Mouse (Mus musculus): ENCODE data around the gene Mtrr. TPM values are rescaled to one million over a fixed set of nuclear protein-coding genes. Genes with fewer than 3 reads are reported as not detected.
A peak's percentile ranks its signal among the peaks of the same experiment; 100 is the strongest.

The Mtrr gene
- total and polyA plus RNA-seq, 3 experiments, result 35.1 to 40.2 (median 39.4) TPM

DNA sequence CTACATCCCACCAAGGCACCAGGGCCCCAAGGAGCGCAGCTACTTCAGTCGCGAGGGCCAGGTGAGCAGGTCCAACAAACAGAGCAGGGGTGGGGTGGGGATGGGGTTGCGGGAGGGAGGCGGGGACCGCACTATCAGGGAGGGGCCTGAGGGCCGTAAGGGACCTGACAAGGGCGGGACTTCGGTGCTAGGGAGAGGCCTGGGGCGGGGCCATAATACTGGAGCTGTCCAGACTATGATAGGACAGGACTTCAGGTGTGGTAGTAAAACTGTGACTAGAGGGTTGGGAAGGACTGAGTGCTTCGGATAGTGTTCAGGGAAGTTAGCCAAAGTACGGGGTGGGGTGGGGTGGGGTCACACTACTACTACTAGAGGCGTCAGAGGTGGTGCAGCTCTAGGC lies 15.7 kb upstream of the Mtrr start:
- TF ChIP-seq NELFE (IDR thresholded peaks at IDR 0.05; ENCODE audit: low read depth, low read length) (no peak), SIN3A (IDR thresholded peaks at IDR 0.05; ENCODE audit: low read length) (no peak), HCFC1 (IDR thresholded peaks at IDR 0.05; ENCODE audit: low read depth, low read length) (no peak), CHD2 (IDR thresholded peaks at IDR 0.05; ENCODE audit: low read length) (no peak), USF1 (IDR thresholded peaks at IDR 0.05; ENCODE audit: low read depth, low read length) (no peak)
- no peak for DNase-seq (ENCODE audit: extremely low read depth)
- in situ Hi-C loops (cut with MboI; ENCODE audit: low pct_ligation_motif_present, low pct_unique_long_range_greater_than_20kb, low sequenced_read_pairs) (loop anchor here (25.0 kb wide), 1 partner anchor 1215 kb away; the partner anchor contains the start of gene Med10), dilution Hi-C loops (cut with MboI; ENCODE audit: extremely low pct_ligation_motif_present, extremely low pct_unique_long_range_greater_than_20kb, low sequenced_read_pairs) (no loop called here)
- no peak overlapping the region for H3K9ac ChIP-seq (ENCODE audit: insufficient read depth, low read depth)
- H3K4me2 ChIP-seq (ENCODE audit: insufficient read depth, low read depth, poor library complexity, severe bottlenecking), result no peak overlapping the region
- H3K9me3 ChIP-seq (replicated peaks; ENCODE audit: low read length), result no peaks in the 10 kb centered on the region
- no peaks in the 10 kb centered on the region for H3K4me1 ChIP-seq (ENCODE audit: control insufficient read depth in 1 of 2, insufficient read depth in 2 of 2)
- no peak overlapping the region for H3K27ac ChIP-seq (ENCODE audit: insufficient read depth, low read depth)
- H3K36me3 ChIP-seq (replicated peaks in 1 of 2; ENCODE audit: control insufficient read depth in 1 of 2, insufficient read depth in 1 of 2, low read length in 1 of 2), result peaks cover 8 to 17% of the 10 kb centered on the region in 2 experiments
- no peaks in the 10 kb centered on the region for H3K27me3 ChIP-seq (replicated peaks)
- no peak overlapping the region for H3K4me3 ChIP-seq (replicated peaks in 1 of 3; ENCODE audit: low read depth in 2 of 3, low read length in 2 of 3, poor library complexity in 1 of 3)
- H3K79me2 ChIP-seq (replicated peaks; ENCODE audit: control insufficient read depth, extremely low read depth, insufficient read depth, poor library complexity, severe bottlenecking), result no peaks in the 10 kb centered on the region

DNA sequence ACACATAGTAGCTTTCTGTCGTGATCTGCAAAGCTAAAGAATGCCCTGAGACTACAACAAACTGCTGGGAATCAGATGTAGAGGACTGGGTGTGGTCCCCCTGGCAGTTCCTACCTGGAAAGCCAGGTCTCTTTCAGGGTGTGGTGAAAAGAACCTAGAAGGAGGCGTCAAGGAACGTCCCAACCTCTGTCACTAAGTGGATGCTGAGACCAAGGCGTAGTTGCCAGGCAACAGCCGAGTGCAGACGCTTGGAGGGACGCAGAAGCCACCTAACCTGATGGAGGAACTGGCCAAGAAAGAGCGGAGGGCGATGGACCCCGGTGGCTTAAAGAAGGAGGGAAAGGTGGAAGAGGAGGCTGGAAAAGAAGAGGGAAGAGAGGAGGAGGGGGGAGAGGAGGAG lies 15.2 kb upstream of the Mtrr start, which contains the start of gene 1700001L19Rik:
1700001L19Rik (plus strand) TSS at position 223 of the 400 bp plus-strand sequence.
- Histone ChIP-seq H3K9ac (ENCODE audit: insufficient read depth, low read depth) (no peak within 1 kb of the TSS), H3K4me2 (ENCODE audit: insufficient read depth, low read depth, poor library complexity, severe bottlenecking) (no peak within 1 kb of the TSS), H3K27ac (ENCODE audit: insufficient read depth, low read depth) (no peak within 1 kb of the TSS), H3K9me3 (replicated peaks; ENCODE audit: low read length) (no peaks in the 10 kb centered on the region), H3K27me3 (replicated peaks) (no peaks in the 10 kb centered on the region), H3K79me2 (replicated peaks; ENCODE audit: control insufficient read depth, extremely low read depth, insufficient read depth, poor library complexity, severe bottlenecking) (no peaks in the 10 kb centered on the region), H3K4me1 (ENCODE audit: control insufficient read depth in 1 of 2, insufficient read depth in 2 of 2) (no peaks in the 10 kb centered on the region; a peak in 1 of 4 replicates), H3K4me3 (replicated peaks in 1 of 3; ENCODE audit: low read depth in 2 of 3, low read length in 2 of 3, poor library complexity in 1 of 3) (no peak within 1 kb of the TSS), H3K36me3 (replicated peaks in 1 of 2; ENCODE audit: control insufficient read depth in 1 of 2, insufficient read depth in 1 of 2, low read length in 1 of 2) (peaks cover 12 to 22% of the 10 kb centered on the region in 2 experiments)
- dilution Hi-C loops (cut with MboI; ENCODE audit: extremely low pct_ligation_motif_present, extremely low pct_unique_long_range_greater_than_20kb, low sequenced_read_pairs) (no loop called here), in situ Hi-C loops (cut with MboI; ENCODE audit: low pct_ligation_motif_present, low pct_unique_long_range_greater_than_20kb, low sequenced_read_pairs) (loop anchor here (25.0 kb wide), 1 partner anchor 1215 kb away; the partner anchor contains the start of gene Med10)
- TF ChIP-seq ELF1 (IDR thresholded peaks at IDR 0.05; ENCODE audit: low read depth, low read length) (no peak), KAT2A (IDR thresholded peaks at IDR 0.05; ENCODE audit: insufficient replicate concordance, low read length) (no peak), ZKSCAN1 (IDR thresholded peaks at IDR 0.05; ENCODE audit: borderline replicate concordance, low read depth, low read length) (no peak), TBP (conservative IDR thresholded peaks at IDR 0.05; ENCODE audit: low read depth, low read length) (no peak), ZC3H11A (IDR thresholded peaks at IDR 0.05; ENCODE audit: low read depth, low read length) (no peak), UBTF (IDR thresholded peaks at IDR 0.05; ENCODE audit: low read depth, low read length) (no peak)
- DNase-seq (ENCODE audit: extremely low read depth), result no peak

GRCm38 (mm10) chr13:68593797-68594196 lies 11.8 kb upstream of the Mtrr start:
- peaks cover 38 to 56% of the 10 kb centered on the region in 2 experiments for H3K36me3 ChIP-seq (replicated peaks in 1 of 2; ENCODE audit: control insufficient read depth in 1 of 2, insufficient read depth in 1 of 2, low read length in 1 of 2)
- peaks cover 0 to 30% of the 10 kb centered on the region in 2 experiments; a peak in 3 of 4 replicates for H3K4me1 ChIP-seq (ENCODE audit: control insufficient read depth in 1 of 2, insufficient read depth in 2 of 2)
- in situ Hi-C loops (cut with MboI; ENCODE audit: low pct_ligation_motif_present, low pct_unique_long_range_greater_than_20kb, low sequenced_read_pairs) (loop anchor here (25.0 kb wide), 1 partner anchor 1219 kb away; the partner anchor contains the start of gene Med10), dilution Hi-C loops (cut with MboI; ENCODE audit: extremely low pct_ligation_motif_present, extremely low pct_unique_long_range_greater_than_20kb, low sequenced_read_pairs) (no loop called here)
- H3K27me3 ChIP-seq (replicated peaks), result no peaks in the 10 kb centered on the region
- peak; percentile 20 for DNase-seq (ENCODE audit: extremely low read depth)
- H3K79me2 ChIP-seq (replicated peaks; ENCODE audit: control insufficient read depth, extremely low read depth, insufficient read depth, poor library complexity, severe bottlenecking), result no peaks in the 10 kb centered on the region
- TF ChIP-seq TBP (conservative IDR thresholded peaks at IDR 0.05; ENCODE audit: low read depth, low read length) (no peak), GABPA (IDR thresholded peaks at IDR 0.05; ENCODE audit: insufficient replicate concordance, low read depth, low read length) (no peak), CTCF (conservative IDR thresholded peaks at IDR 0.05 in 1 of 2, IDR thresholded peaks at IDR 0.05 in 1 of 2; ENCODE audit: low read depth in 2 of 2, low read length in 2 of 2) (peak in 1 of 2 experiments; percentile 55; a peak in 2 of 4 replicates), EP300 (IDR thresholded peaks at IDR 0.05; ENCODE audit: low read length) (no peak), TCF12 (IDR thresholded peaks at IDR 0.05; ENCODE audit: low read depth, low read length) (no peak), MYC (IDR thresholded peaks at IDR 0.05; ENCODE audit: low read depth, low read length) (no peak), NRF1 (IDR thresholded peaks at IDR 0.05; ENCODE audit: low read depth, low read length) (no peak), RAD21 (IDR thresholded peaks at IDR 0.05; ENCODE audit: low read depth, low read length) (peak; percentile 41), SMC3 (IDR thresholded peaks at IDR 0.05; ENCODE audit: low read depth, low read length) (peak; percentile 17; the same call in 1 of the 2 replicates), ZNF384 (IDR thresholded peaks at IDR 0.05; ENCODE audit: low read depth, low read length) (peak; percentile 52; the same call in 1 of the 2 replicates), IRF4 (IDR thresholded peaks at IDR 0.05; ENCODE audit: low read depth, low read length) (no peak)
- H3K9me3 ChIP-seq (replicated peaks; ENCODE audit: low read length), result no peaks in the 10 kb centered on the region
- no peak overlapping the region for H3K9ac ChIP-seq (ENCODE audit: insufficient read depth, low read depth)
- H3K27ac ChIP-seq (ENCODE audit: insufficient read depth, low read depth), result no peak overlapping the region
- H3K4me2 ChIP-seq (ENCODE audit: insufficient read depth, low read depth, poor library complexity, severe bottlenecking), result no peak overlapping the region
- no peak overlapping the region for H3K4me3 ChIP-seq (replicated peaks in 1 of 3; ENCODE audit: low read depth in 2 of 3, low read length in 2 of 3, poor library complexity in 1 of 3)

Measured in CH12.LX (cell line).